Mouse (Mus musculus): ENCODE measurements at regions not wholly inside any gene's neighbourhood (a gene's known extent, or its start where the extent isn't known, plus 50 kb on each side); places are given as distances from the start of the nearest gene placed in this dataset.
"Not testable (repeated sequence)": the region's sequence is repeated elsewhere in the genome, so short reads cannot be mapped to it uniquely, and the experiment has no call there.

- no peak for DNase-seq
Observed at GRCm38 (mm10) chr16:30193294-30194261, 73.7 kb downstream of the Cpn2 start.

- no peak for DNase-seq
Observed at GRCm38 (mm10) chr16:30194836-30195235, 72.5 kb downstream of the Cpn2 start.

- not testable (repeated sequence) for DNase-seq
Observed at GRCm38 (mm10) chr16:30195859-30196258, 71.4 kb downstream of the Cpn2 start.

GRCm38 (mm10) chr16:30197351-30197750 lies 69.9 kb downstream of the Cpn2 start:
- DNase-seq: no peak

- DNase-seq: no peak
Observed at GRCm38 (mm10) chr16:30199836-30200235, 67.5 kb downstream of the Cpn2 start.

DNA sequence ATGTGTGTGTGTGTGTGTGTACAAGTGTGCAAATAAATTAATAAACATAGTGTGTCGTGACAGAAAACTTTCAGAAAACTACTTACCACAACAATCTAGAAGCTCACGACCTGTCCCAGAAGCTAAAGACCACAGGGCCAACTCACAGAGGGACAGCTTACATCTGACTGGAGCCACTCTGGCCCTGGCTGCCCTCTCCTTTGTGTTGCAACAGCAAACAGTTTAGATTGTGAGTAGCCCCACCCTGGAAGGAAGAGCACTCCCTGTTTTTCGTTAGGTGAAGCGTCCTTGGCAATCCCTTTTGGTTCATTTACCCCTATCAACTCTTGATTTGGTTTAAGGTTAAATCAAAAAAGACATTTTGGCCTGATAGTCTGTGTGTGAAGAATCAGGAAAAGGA lies 63.2 kb downstream of the Cpn2 start:
- no peak for DNase-seq

DNA sequence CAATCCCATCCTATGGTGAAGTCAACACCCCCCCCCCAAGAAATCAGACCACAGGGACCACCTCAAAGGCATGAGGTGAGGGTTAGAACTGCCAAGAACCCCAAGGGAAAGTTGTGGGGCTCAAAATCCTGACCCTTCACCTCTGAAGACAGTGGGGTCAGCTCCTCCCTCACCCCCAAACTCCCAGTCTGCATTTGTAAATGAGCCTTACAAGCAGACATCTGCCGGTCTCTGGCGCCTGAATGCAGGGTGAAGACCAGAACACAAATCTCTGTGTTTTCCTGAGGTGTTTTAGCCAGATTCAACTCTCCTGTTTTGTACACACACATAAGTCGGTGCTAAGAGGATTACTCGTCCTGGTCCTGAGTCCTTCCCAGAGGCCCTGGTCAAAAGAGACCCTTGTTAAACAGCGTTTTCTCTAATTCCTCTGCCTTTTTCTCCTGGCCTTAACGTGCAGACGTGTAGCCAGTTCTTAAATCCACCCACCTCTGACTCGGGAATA lies 61.9 kb downstream of the Cpn2 start:
- DNase-seq: no peak

GRCm38 (mm10) chr16:30205816-30206356 lies 61.4 kb downstream of the Cpn2 start:
- no peak for DNase-seq

Measured in thymus, adult 18-20 months (tissue).